In genomic region chr5:112656811-112657210, GRCm38 (mm10) we compare ENCODE assay signal across 18 mouse cellular contexts.
DNase-seq lines count a peak whose midpoint lies in the region; ATAC-seq and TF ChIP-seq lines count a peak whose summit lies in the region.
"Had no signal": no experiment of that assay in that cellular context is flagged by ENCODE, and none has a peak within 500 bp of the region (broad histone marks: within the 10 kb centered on the region; RNA-seq: fewer than 3 reads in every experiment).

No protein-coding gene starts in this region.

- no peak for TF ChIP-seq CTCF in midbrain, postnatal 0 days (IDR thresholded peaks at IDR 0.05)

- intact Hi-C loops in left cerebral cortex, postnatal 10 days (cut with DNase I) = loop anchor here (5.0 kb wide), 1 partner anchor 80 kb away; the partner anchor contains the start of gene Sez6l

- ATAC-seq in intestine, embryonic 14.5 days (replicated peaks; ENCODE audit: low FRiP score, low TSS enrichment, low read depth) = peak; percentile 53; the same call in 1 of the 2 replicates
- ATAC-seq in intestine, embryonic 15.5 days = no peak
- no peak for ATAC-seq in midbrain, postnatal 0 days (ENCODE audit: low FRiP score)
- ATAC-seq in hindbrain, embryonic 13.5 days (ENCODE audit: low FRiP score) = no peak
- peak; percentile 18; the same call in 1 of the 2 replicates for ATAC-seq in midbrain, embryonic 15.5 days (replicated peaks)
- ATAC-seq: liver, embryonic 12.5 days had no signal

- H3K27me3 ChIP-seq in intestine, embryonic 14.5 days (replicated peaks; ENCODE audit: control insufficient read depth, insufficient read depth, low read length) = no peaks in the 10 kb centered on the region
- H3K27me3 ChIP-seq in intestine, embryonic 15.5 days (replicated peaks) = 0 out of 2 replicates have a peak, but pooled peaks cover 2% of the 10 kb centered on the region
- H3K27me3 ChIP-seq in midbrain, embryonic 10.5 days (ENCODE audit: low read depth, poor library complexity, severe bottlenecking) = peaks cover 50% of the 10 kb centered on the region
- no peaks in the 10 kb centered on the region for H3K27me3 ChIP-seq in midbrain, postnatal 0 days (ENCODE audit: insufficient read depth, low read length)
- peaks cover 9% of the 10 kb centered on the region; the same call in 1 of the 2 replicates for H3K27me3 ChIP-seq in hindbrain, embryonic 13.5 days
- H3K27me3 ChIP-seq in midbrain, embryonic 15.5 days (replicated peaks) = no peaks in the 10 kb centered on the region

- no peak overlapping the region for H3K4me3 ChIP-seq in intestine, embryonic 14.5 days (ENCODE audit: low read depth, low read length)
- H3K4me3 ChIP-seq in intestine, embryonic 15.5 days (replicated peaks) = no peak overlapping the region
- H3K4me3 ChIP-seq in midbrain, embryonic 10.5 days = peak overlapping the region; percentile 45; the same call in 1 of the 2 replicates
- H3K4me3 ChIP-seq in midbrain, postnatal 0 days (ENCODE audit: low read depth, low read length) = no peak overlapping the region
- no peak overlapping the region for H3K4me3 ChIP-seq in hindbrain, embryonic 13.5 days
- no peak overlapping the region for H3K4me3 ChIP-seq in midbrain, embryonic 15.5 days
- H3K4me3 ChIP-seq: liver, embryonic 12.5 days; neural tube, embryonic 13.5 days had no signal

- H3K9me3 ChIP-seq in intestine, embryonic 14.5 days (ENCODE audit: control insufficient read depth, low read length) = no peaks in the 10 kb centered on the region
- no peaks in the 10 kb centered on the region for H3K9me3 ChIP-seq in intestine, embryonic 15.5 days
- no peaks in the 10 kb centered on the region for H3K9me3 ChIP-seq in midbrain, embryonic 10.5 days (replicated peaks)
- no peaks in the 10 kb centered on the region for H3K9me3 ChIP-seq in midbrain, postnatal 0 days (ENCODE audit: low read length)
- no peaks in the 10 kb centered on the region for H3K9me3 ChIP-seq in hindbrain, embryonic 13.5 days
- H3K9me3 ChIP-seq in midbrain, embryonic 15.5 days = no peaks in the 10 kb centered on the region
- H3K9me3 ChIP-seq: liver, embryonic 12.5 days; neural tube, embryonic 13.5 days had no signal

- 8% methylated on average over 6 of the region's 6 CpGs for WGBS in intestine, embryonic 14.5 days
- 7% methylated on average over 6 of the region's 6 CpGs for WGBS in intestine, embryonic 15.5 days
- WGBS in midbrain, embryonic 10.5 days = 2% methylated on average over 6 of the region's 6 CpGs
- WGBS in midbrain, postnatal 0 days = 9% methylated on average over 5 of the region's 6 CpGs
- WGBS in hindbrain, embryonic 13.5 days = 8% methylated on average over 6 of the region's 6 CpGs
- 3% methylated on average over 6 of the region's 6 CpGs for WGBS in midbrain, embryonic 15.5 days

- H3K9ac ChIP-seq in intestine, embryonic 14.5 days (ENCODE audit: low read length) = no peak overlapping the region
- no peak overlapping the region for H3K9ac ChIP-seq in intestine, embryonic 15.5 days
- H3K9ac ChIP-seq in midbrain, postnatal 0 days (replicated peaks; ENCODE audit: low read length, poor library complexity, severe bottlenecking) = no peak overlapping the region
- no peak overlapping the region for H3K9ac ChIP-seq in hindbrain, embryonic 13.5 days
- H3K9ac ChIP-seq in midbrain, embryonic 15.5 days = no peak overlapping the region
- H3K9ac ChIP-seq: liver, embryonic 12.5 days had no signal

- peaks cover 13% of the 10 kb centered on the region for H3K4me1 ChIP-seq in intestine, embryonic 14.5 days (replicated peaks; ENCODE audit: control insufficient read depth, insufficient read depth, low read length)
- H3K4me1 ChIP-seq in intestine, embryonic 15.5 days (replicated peaks) = no peaks in the 10 kb centered on the region; the same call in 1 of the 2 replicates
- peaks cover 66% of the 10 kb centered on the region for H3K4me1 ChIP-seq in midbrain, embryonic 10.5 days
- H3K4me1 ChIP-seq in midbrain, postnatal 0 days (ENCODE audit: insufficient read depth, low read length) = peaks cover 21% of the 10 kb centered on the region
- peaks cover 37% of the 10 kb centered on the region for H3K4me1 ChIP-seq in hindbrain, embryonic 13.5 days (replicated peaks)
- H3K4me1 ChIP-seq in midbrain, embryonic 15.5 days = peaks cover 22% of the 10 kb centered on the region
- H3K4me1 ChIP-seq: liver, embryonic 12.5 days had no signal

- no peaks in the 10 kb centered on the region for H3K36me3 ChIP-seq in intestine, embryonic 14.5 days (ENCODE audit: control insufficient read depth, insufficient read depth, low read length)
- H3K36me3 ChIP-seq in intestine, embryonic 15.5 days = no peaks in the 10 kb centered on the region
- no peaks in the 10 kb centered on the region for H3K36me3 ChIP-seq in midbrain, embryonic 10.5 days
- H3K36me3 ChIP-seq in midbrain, postnatal 0 days (ENCODE audit: insufficient read depth, low read length) = no peaks in the 10 kb centered on the region
- no peaks in the 10 kb centered on the region for H3K36me3 ChIP-seq in hindbrain, embryonic 13.5 days
- no peaks in the 10 kb centered on the region for H3K36me3 ChIP-seq in midbrain, embryonic 15.5 days (replicated peaks)
- H3K36me3 ChIP-seq: liver, embryonic 12.5 days; neural tube, embryonic 13.5 days had no signal

- no peak for DNase-seq in intestine, embryonic 14.5 days (ENCODE audit: low spot score)
- DNase-seq in midbrain, embryonic 10.5 days (ENCODE audit: low spot score) = no peak
- DNase-seq in midbrain, postnatal 0 days (ENCODE audit: low spot score) = no peak
- DNase-seq in left cerebral cortex, postnatal 10 days (ENCODE audit: extremely low spot score in 1 of 2, low spot score in 2 of 2) = no peak
- no peak for DNase-seq in right cerebral cortex, postnatal 4 days
- DNase-seq: B cell, adult 2 months; cerebellum, adult 9-11 months; heart, postnatal 4 days; kidney, adult 11 months; left cerebral cortex, postnatal 4 days; right cerebral cortex, postnatal 25 days; thymus, postnatal 36 days had no signal

- H3K27ac ChIP-seq in intestine, embryonic 14.5 days (ENCODE audit: low read depth) = no peak overlapping the region
- no peak overlapping the region for H3K27ac ChIP-seq in intestine, embryonic 15.5 days
- H3K27ac ChIP-seq in midbrain, embryonic 10.5 days (replicated peaks) = peak overlapping the region; percentile 62
- no peak overlapping the region for H3K27ac ChIP-seq in midbrain, postnatal 0 days (ENCODE audit: low read depth, low read length)
- H3K27ac ChIP-seq in hindbrain, embryonic 13.5 days = no peak overlapping the region
- H3K27ac ChIP-seq in midbrain, embryonic 15.5 days = peak overlapping the region; percentile 51; the same call in 1 of the 2 replicates
- H3K27ac ChIP-seq: liver, embryonic 12.5 days; macrophage had no signal

- H3K4me2 ChIP-seq in intestine, embryonic 14.5 days (ENCODE audit: low read length) = no peak overlapping the region
- H3K4me2 ChIP-seq in intestine, embryonic 15.5 days (replicated peaks) = no peak overlapping the region
- H3K4me2 ChIP-seq in midbrain, postnatal 0 days (ENCODE audit: low read depth, low read length, poor library complexity, severe bottlenecking) = no peak overlapping the region
- H3K4me2 ChIP-seq in hindbrain, embryonic 13.5 days = peak overlapping the region; percentile 50; the same call in 1 of the 2 replicates
- no peak overlapping the region for H3K4me2 ChIP-seq in midbrain, embryonic 15.5 days
- H3K4me2 ChIP-seq: liver, embryonic 12.5 days had no signal

Comparison
In these comparisons a context has a peak if more than half of its experiments do, and no peak if none do; other contexts are left out.
1. ATAC-seq: peak in intestine, embryonic 14.5 days (single experiment) and midbrain, embryonic 15.5 days (single experiment); none in intestine, embryonic 15.5 days (single experiment), midbrain, postnatal 0 days (single experiment) and hindbrain, embryonic 13.5 days (single experiment).
2. H3K27ac ChIP-seq: peak in midbrain, embryonic 10.5 days (single experiment) and midbrain, embryonic 15.5 days (single experiment); none in intestine, embryonic 14.5 days (single experiment), intestine, embryonic 15.5 days (single experiment), midbrain, postnatal 0 days (single experiment) and hindbrain, embryonic 13.5 days (single experiment).